Mouse (Mus musculus) stomach, embryonic 14.5 days (tissue): Measurements from ENCODE around the gene Hbq1a. TPM values are rescaled to one million over a fixed set of nuclear protein-coding genes. Genes with fewer than 3 reads are reported as not detected.

ENCODE experiments used
- polyA plus RNA-seq: library from polyadenylated mRNA; unstranded; fragments of >200 nt; fragmentation: Nextera tagmentation; extraction: Ambion mirVana; gene quantifications from 2 replicates; pipeline ENCODE4 v1.2.1, GENCODE M21; 2014

Hbq1a gene
- polyA plus RNA-seq, 1 experiment from 2014 or later: 1.0 TPM

Other genes with a start within 250 kb of the Hbq1a start
- 0.06 and 0.07 TPM in 2 replicates for gene Il9r, start 99.8 kb upstream of the Hbq1a start, polyA plus RNA-seq
- gene Snrnp25, start 94.7 kb upstream of the Hbq1a start, polyA plus RNA-seq: 52.9 and 60.4 TPM in 2 replicates
- 46.1 and 46.5 TPM in 2 replicates for gene Rhbdf1, start 77.8 kb upstream of the Hbq1a start, polyA plus RNA-seq
- 37.9 and 38.4 TPM in 2 replicates for gene Mpg, start 73.6 kb upstream of the Hbq1a start, polyA plus RNA-seq
- gene Nprl3, start 32.4 kb upstream of the Hbq1a start, polyA plus RNA-seq: 38.8 and 41.0 TPM in 2 replicates
- gene Hba-x, start 23.7 kb upstream of the Hbq1a start, polyA plus RNA-seq: 93.0 and 133 TPM in 2 replicates
- 2,281 and 2,565 TPM in 2 replicates for gene Hba-a1, start 16.6 kb upstream of the Hbq1a start, polyA plus RNA-seq
- gene Hbq1b, start 13.1 kb upstream of the Hbq1a start, polyA plus RNA-seq: 0.71 TPM in 1 of 2 replicates, not detected in the other
- 6,035 and 6,415 TPM in 2 replicates for gene Hba-a2, start 3.6 kb upstream of the Hbq1a start, polyA plus RNA-seq
- 31.7 and 34.6 TPM in 2 replicates for gene Sh3pxd2b, start 47.8 kb downstream of the Hbq1a start, polyA plus RNA-seq
- 61.5 and 61.7 TPM in 2 replicates for gene Ubtd2, start 155.3 kb downstream of the Hbq1a start, polyA plus RNA-seq
- gene Efcab9, start 232.0 kb downstream of the Hbq1a start, polyA plus RNA-seq: 0.35 and 0.58 TPM in 2 replicates
- 2.8 and 3.4 TPM in 2 replicates for gene Stk10, start 233.2 kb downstream of the Hbq1a start, polyA plus RNA-seq